Mouse (Mus musculus) erythroblast, embryonic 14.5 days (primary cell): ENCODE results near the gene AI413582. TPM values are rescaled to one million over a fixed set of nuclear protein-coding genes. Genes with fewer than 3 reads are reported as not detected.
A peak's percentile ranks its signal among the peaks of the same experiment; 100 is the strongest.

Source experiments
- H3K27me3 ChIP-seq: 2 replicates; pipeline ENCODE4 v1.6.1; 2012; ENCODE audit warnings: inconsistent platforms; ENCODE audit not compliant: control insufficient read depth
- H3K36me3 ChIP-seq: 2 replicates; pipeline ENCODE4 v1.6.1; 2012; ENCODE audit warnings: mild to moderate bottlenecking, inconsistent platforms; ENCODE audit not compliant: control insufficient read depth
- H3K4me1 ChIP-seq: 2 replicates; pipeline ENCODE4 v1.6.1; 2012; ENCODE audit warnings: inconsistent platforms; ENCODE audit not compliant: control insufficient read depth
- H3K4me3 ChIP-seq: replicated peaks from 2 replicates; pipeline ENCODE3; 2012; ENCODE audit warnings: moderate library complexity, mild to moderate bottlenecking, inconsistent platforms
- H3K9me3 ChIP-seq: 2 replicates; pipeline ENCODE4 v1.6.1; 2012; ENCODE audit warnings: low read length, inconsistent platforms, mixed read lengths; ENCODE audit not compliant: control insufficient read depth
- GATA1 ChIP-seq: IDR thresholded peaks from 2 replicates; pipeline ENCODE4 v1.6.1; 2012; ENCODE audit warnings: low read length, inconsistent platforms, mixed read lengths
- TAL1 ChIP-seq: IDR thresholded peaks from 3 replicates; pipeline ENCODE4 v1.6.1; 2012; ENCODE audit warnings: low read length, inconsistent platforms, mixed read lengths
- polyA plus RNA-seq: library from polyadenylated mRNA; stranded (reverse); fragments of >175 nt; gene quantifications from 2 replicates; pipeline ENCODE4 v1.2.3, GENCODE M21; 2012

The AI413582 gene
- polyA plus RNA-seq, 1 experiment: 3.7 TPM

DNA sequence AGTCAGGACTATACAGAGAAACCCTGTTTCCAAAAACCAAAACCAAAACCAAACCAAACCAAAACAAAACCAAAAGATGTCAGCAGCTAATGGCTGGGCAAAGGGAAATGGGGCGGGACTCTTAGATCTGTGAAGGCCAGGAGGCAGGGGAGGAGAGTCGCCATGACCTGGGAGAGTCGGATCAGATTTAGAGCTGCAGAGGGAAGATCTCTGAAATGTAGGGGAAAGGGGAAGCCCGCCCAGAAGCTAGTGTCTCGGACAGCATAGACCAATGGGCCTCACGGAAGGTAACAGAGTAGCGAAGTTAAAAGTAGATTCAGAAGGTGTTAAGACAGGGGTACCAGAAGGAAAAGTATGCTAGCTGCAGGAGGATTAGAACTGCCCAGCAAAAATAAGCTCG lies 5.8 kb upstream of the AI413582 start:
- H3K4me3 ChIP-seq: no peak overlapping the region
- H3K27me3 ChIP-seq: peaks cover 16% of the 10 kb centered on the region
- H3K36me3 ChIP-seq: peaks cover 7% of the 10 kb centered on the region
- no peaks in the 10 kb centered on the region for H3K9me3 ChIP-seq
- no peak for TF ChIP-seq GATA1
- no peak for TF ChIP-seq TAL1
- peaks cover 41% of the 10 kb centered on the region for H3K4me1 ChIP-seq

DNA sequence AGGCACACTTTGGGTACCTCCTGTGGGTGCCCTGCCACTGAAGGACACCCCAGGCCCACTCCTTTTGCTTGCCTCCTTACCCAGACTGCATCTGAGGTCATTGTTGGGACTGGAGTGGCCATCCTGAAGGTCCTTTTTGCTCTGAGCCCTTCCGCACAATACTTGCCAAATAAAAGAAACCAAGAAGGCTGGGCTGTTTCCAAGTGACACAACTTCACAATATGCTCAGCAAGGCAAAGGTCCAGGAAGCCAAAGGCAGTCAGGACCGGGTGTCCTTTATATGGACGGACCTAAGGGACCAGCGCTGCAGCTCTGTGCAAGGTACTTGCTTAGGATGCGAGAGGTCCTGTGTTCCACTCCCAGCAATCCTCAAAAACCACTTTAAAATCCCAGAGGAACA lies 2.7 kb upstream of the AI413582 start:
- no peak for TF ChIP-seq GATA1
- TF ChIP-seq TAL1: no peak
- Histone ChIP-seq H3K4me3 (no peak overlapping the region), H3K27me3 (peaks cover 21% of the 10 kb centered on the region), H3K9me3 (no peaks in the 10 kb centered on the region), H3K36me3 (peaks cover 10% of the 10 kb centered on the region), H3K4me1 (peaks cover 49% of the 10 kb centered on the region)

DNA sequence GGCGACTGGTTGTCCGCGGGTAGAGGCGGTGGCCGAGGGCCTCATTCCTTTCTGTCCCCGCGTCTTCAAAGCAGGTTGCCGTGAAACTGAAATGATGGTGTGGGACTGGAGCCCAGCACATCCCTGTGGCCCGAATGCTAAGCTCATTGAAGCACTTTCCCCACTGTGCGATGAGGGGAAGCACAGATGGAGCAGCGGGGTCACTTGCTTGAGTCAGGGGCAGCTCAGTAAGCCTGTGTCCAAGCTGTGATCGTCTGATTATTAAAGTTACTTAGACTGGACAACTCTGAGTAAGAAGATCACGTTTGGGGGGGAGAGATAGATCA lies 349 bp upstream of the AI413582 start:
- TF ChIP-seq TAL1 (no peak), GATA1 (no peak)
- H3K27me3 ChIP-seq: peaks cover 21% of the 10 kb centered on the region
- peaks cover 45% of the 10 kb centered on the region for H3K4me1 ChIP-seq

DNA sequence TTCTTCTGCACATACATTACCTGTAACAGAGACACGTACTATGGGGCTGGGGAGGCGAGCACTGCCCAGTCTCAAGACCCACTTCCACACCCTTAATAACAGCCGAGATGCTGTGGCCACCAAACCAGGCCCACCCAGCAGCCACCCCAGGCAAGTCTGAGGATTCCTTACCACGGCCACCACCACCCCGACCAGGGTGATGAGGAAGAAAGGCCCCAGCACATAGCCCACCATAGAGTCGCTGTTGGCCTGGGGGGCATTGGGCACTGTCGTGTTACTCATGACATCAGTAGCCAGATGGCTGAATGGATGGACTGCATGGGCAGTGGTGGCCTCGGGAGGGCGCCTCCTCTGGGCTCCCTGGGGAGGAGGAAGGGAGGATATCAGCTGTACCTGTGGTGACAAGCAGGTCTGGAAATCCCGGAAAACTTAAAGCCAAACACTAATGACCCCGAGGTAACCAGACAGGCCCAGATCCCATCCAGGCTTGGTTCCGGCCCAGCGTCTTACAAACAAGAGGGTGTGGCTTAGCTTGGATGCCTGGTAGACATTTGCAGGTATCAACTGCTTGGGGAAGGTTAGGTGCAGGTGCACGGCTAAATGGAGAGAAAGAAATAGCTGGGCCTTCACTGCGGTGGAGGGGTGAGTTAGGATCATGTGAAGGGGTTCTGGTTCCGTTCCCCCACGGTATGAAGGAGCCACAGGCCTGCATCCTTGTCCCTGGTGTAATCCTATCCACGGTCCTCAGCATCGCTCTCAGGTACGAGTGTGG lies 979 bp downstream of the AI413582 start:
- peaks cover 33% of the 10 kb centered on the region for H3K36me3 ChIP-seq
- peaks cover 49% of the 10 kb centered on the region for H3K4me1 ChIP-seq
- no peak for TF ChIP-seq TAL1
- no peak for TF ChIP-seq GATA1
- peak overlapping the region; percentile 75 for H3K4me3 ChIP-seq
- H3K27me3 ChIP-seq: peaks cover 21% of the 10 kb centered on the region
- H3K9me3 ChIP-seq: no peaks in the 10 kb centered on the region

More for the DNA sequence above, 349 bp upstream of the AI413582 start:
- Histone ChIP-seq H3K9me3 (no peaks in the 10 kb centered on the region), H3K4me3 (peak overlapping the region; percentile 75), H3K36me3 (peaks cover 22% of the 10 kb centered on the region)

DNA sequence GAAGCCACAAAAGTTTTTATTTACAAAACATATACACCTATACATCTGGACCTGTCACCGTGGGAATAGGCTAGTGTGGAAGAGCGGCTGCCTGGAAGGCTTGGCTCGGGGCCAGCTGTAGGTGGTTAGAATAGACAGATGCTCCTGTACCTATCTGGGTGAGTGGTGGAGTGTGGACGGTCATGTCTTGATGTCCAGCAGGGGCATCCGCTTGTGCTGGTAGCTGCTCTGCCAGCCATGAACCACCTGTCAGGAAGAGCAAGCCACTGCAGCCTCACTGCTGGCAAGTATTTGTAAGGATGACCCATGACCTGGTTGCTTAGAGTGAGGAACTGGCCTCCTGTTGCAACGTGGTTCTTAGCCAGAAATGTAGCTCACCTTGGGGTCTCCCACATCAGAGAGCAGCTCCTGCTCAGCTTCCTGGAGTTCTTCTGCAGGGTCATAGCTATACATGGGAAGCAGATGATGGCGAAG lies 1.7 kb downstream of the AI413582 start:
- Histone ChIP-seq H3K27me3 (peaks cover 21% of the 10 kb centered on the region), H3K4me1 (peaks cover 56% of the 10 kb centered on the region), H3K4me3 (no peak overlapping the region), H3K36me3 (peaks cover 35% of the 10 kb centered on the region), H3K9me3 (no peaks in the 10 kb centered on the region)
- TF ChIP-seq TAL1 (no peak), GATA1 (no peak)

DNA sequence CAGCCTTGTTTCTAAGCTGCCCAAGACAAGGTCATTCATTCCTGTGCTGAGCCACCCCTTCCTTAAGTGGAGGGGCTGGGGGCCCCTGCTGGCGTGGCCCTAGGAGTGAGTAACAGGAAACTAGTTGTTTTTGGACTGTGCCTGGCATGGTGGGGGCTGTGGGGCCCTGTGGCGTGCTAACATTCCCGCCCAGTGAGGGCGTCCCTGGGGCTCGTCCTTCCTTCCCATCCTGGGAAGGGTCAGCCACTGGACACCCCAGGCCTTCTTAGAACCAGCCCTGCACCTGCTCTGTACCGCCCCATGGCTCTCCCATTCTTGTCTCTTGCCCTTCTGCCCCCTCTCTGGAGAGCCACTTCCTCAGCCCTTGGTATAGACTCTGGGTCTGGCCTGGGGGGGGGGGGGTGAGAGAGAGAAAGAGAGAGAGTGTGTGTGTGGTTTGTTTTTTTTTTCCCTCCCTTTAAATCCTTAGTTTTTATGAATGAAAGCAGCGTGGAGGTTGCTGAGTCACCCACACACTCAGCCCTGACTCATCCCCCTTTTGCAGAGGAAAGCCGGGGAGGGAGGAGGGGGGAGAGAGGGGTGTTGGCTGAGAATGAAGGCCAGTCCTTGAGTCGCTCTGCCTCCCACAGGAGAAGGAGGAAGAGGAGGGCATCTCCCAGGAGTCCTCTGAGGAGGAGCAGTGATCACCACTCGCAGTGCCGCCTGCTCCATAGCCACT lies 3.6 kb downstream of the AI413582 start:
- H3K36me3 ChIP-seq: peaks cover 36% of the 10 kb centered on the region
- peaks cover 72% of the 10 kb centered on the region for H3K4me1 ChIP-seq
- H3K4me3 ChIP-seq: no peak overlapping the region
- no peaks in the 10 kb centered on the region for H3K9me3 ChIP-seq
- TF ChIP-seq TAL1: no peak
- TF ChIP-seq GATA1: no peak
- H3K27me3 ChIP-seq: peaks cover 10% of the 10 kb centered on the region

DNA sequence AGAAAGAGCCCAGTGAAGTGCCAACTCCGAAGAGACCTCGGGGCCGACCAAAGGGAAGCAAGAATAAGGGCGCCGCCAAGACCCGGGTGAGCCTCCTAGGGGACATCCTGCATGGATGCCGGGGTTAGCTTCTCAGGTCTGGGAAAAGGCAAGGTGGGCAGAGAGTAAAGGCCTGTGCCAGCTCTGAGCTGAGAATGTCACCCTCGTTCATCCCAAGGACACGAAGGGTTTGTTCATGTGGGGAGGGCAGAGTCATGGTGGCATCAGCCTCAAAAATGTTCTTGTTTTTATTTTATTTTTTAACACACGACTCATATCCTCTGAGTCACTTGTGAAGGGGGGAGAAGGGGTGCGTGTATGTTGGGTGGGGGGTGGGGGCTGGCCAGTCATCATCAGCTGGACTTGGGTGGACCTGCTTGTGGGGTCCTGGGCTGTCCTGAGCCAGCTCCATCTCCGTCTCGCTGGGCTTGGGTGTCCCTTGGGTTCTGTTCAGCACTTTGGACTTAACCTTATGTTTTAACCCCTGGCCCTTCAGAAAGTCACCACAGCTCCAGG lies 4.6 kb downstream of the AI413582 start:
- Histone ChIP-seq H3K27me3 (peaks cover 1% of the 10 kb centered on the region; the same call in 1 of the 2 replicates), H3K4me1 (peaks cover 71% of the 10 kb centered on the region), H3K4me3 (no peak overlapping the region), H3K36me3 (peaks cover 36% of the 10 kb centered on the region), H3K9me3 (no peaks in the 10 kb centered on the region)
- no peak for TF ChIP-seq TAL1
- TF ChIP-seq GATA1: no peak

DNA sequence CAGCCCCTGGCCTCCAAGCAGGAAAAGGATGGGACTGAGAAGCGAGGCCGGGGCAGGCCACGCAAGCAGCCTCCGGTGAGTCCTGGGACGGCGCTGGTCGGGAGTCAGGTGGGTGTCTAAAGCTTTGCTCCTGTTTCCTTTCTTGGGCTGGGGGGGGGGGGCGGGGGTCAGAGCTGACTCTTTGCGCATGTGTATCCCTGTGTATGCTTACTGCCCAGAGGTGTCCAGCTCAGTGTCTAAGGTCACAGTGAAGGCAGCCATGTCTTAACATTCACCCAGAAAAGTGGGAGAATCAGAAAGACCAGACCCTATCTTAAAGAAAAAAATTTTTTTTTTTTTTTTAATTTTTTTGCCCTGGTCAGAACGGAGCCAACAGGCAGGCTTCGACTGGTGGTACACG lies 6.0 kb downstream of the AI413582 start:
- Histone ChIP-seq H3K9me3 (no peaks in the 10 kb centered on the region), H3K27me3 (peaks cover 3% of the 10 kb centered on the region; the same call in 1 of the 2 replicates), H3K36me3 (peaks cover 36% of the 10 kb centered on the region), H3K4me1 (peaks cover 72% of the 10 kb centered on the region), H3K4me3 (no peak overlapping the region)
- no peak for TF ChIP-seq GATA1
- no peak for TF ChIP-seq TAL1

DNA sequence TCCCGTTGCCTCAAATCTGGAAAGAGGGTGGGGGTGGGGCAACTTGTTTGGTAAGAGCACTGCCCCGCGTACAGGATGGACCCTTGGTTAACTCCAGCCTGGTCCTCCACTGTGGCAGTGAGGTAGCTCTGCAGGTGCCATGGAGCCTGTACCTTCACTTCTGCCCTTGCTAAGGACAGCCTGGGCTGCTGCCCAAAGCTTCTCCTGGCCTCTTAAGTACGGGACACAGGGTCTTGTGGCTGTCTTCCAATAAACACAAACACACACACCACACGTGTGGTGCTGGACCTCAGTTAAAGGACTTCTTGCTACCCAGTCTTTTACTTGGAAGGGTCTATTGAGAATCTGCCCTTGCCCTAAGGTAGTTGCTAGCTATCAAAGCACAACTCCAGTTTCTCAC lies 6.7 kb downstream of the AI413582 start:
- H3K9me3 ChIP-seq: no peaks in the 10 kb centered on the region
- H3K4me3 ChIP-seq: peak overlapping the region; percentile 82
- peaks cover 30% of the 10 kb centered on the region for H3K36me3 ChIP-seq
- H3K4me1 ChIP-seq: peaks cover 70% of the 10 kb centered on the region
- H3K27me3 ChIP-seq: peaks cover 3% of the 10 kb centered on the region; the same call in 1 of the 2 replicates
- TF ChIP-seq GATA1 (no peak), TAL1 (no peak)
